Mouse (Mus musculus) hematopoietic stem cell, adult 5-6 weeks (primary cell): Measurements from ENCODE around the gene Olfr1513. TPM values are rescaled to one million over a fixed set of nuclear protein-coding genes. Genes with fewer than 3 reads are reported as not detected.
"Not testable (repeated sequence)": the region's sequence is repeated elsewhere in the genome, so short reads cannot be mapped to it uniquely, and the experiment has no call there.

Source experiments
- ATAC-seq, 2 experiments: fragments of 125-278 bp in 1 of 2; replicated peaks in 1 of 2; 2 replicates each; pipeline ENCODE4 v1.8.0; 2016 to 2017; ENCODE audit warnings: inconsistent platforms in 2 of 2, mild to moderate bottlenecking in 2 of 2, moderate number of reproducible peaks in 2 of 2, low read depth in 1 of 2, moderate TSS enrichment in 1 of 2; ENCODE audit not compliant: low FRiP score in 2 of 2, poor library complexity in 2 of 2, severe bottlenecking in 2 of 2, insufficient read depth in 1 of 2, low TSS enrichment in 1 of 2
- total RNA-seq: library from RNA; stranded (forward); fragments of 172-1452, 232-1000 nt; gene quantifications from 2 replicates; pipeline ENCODE4 v1.2.3, GENCODE M21; 2017

The Olfr1513 gene
- total RNA-seq, 1 experiment from 2014 or later: not detected

GRCm38 (mm10) chr14:52315283-52315780 is 40.9 kb downstream of the Olfr1513 start:
- no peak for ATAC-seq

- no peak for ATAC-seq
Measured at GRCm38 (mm10) chr14:52314808-52315150, 41.4 kb downstream of the Olfr1513 start.

- peak in 1 of 2 experiments; percentile 47; a peak in 1 of 4 replicates for ATAC-seq
Measured at GRCm38 (mm10) chr14:52313931-52314807, 42.0 kb downstream of the Olfr1513 start.

- ATAC-seq: no peak
Measured at GRCm38 (mm10) chr14:52310906-52311305, 45.3 kb downstream of the Olfr1513 start.

GRCm38 (mm10) chr14:52310343-52310742 is 45.9 kb downstream of the Olfr1513 start:
- not testable (repeated sequence) for ATAC-seq

GRCm38 (mm10) chr14:52306100-52306499 is 50.1 kb downstream of the Olfr1513 start:
- ATAC-seq: no peak

- ATAC-seq: peak; percentile 95 to 96
Measured at GRCm38 (mm10) chr14:52304644-52305271, 51.5 kb downstream of the Olfr1513 start, which contains the start of gene Mettl3. Gene Mettl3 (minus strand): TSS chr14:52305128.

- not testable (repeated sequence) for ATAC-seq
Measured at GRCm38 (mm10) chr14:52303517-52303916, 52.7 kb downstream of the Olfr1513 start.

Other genes with a start within 250 kb of the Olfr1513 start
- gene Rpgrip1, start 245.7 kb downstream of the Olfr1513 start, total RNA-seq: 18.8 and 48.5 TPM in 2 replicates
- gene Supt16, start 159.0 kb downstream of the Olfr1513 start, total RNA-seq: 191 and 251 TPM in 2 replicates
- gene Chd8, start 98.6 kb downstream of the Olfr1513 start, total RNA-seq: 78.1 and 88.8 TPM in 2 replicates
- gene Tox4, start 77.3 kb downstream of the Olfr1513 start, total RNA-seq: 55.6 and 59.0 TPM in 2 replicates
- 12.7 and 14.1 TPM in 2 replicates for gene Rab2b, start 76.9 kb downstream of the Olfr1513 start, total RNA-seq
- 60.1 and 97.6 TPM in 2 replicates for gene Mettl3, start 51.3 kb downstream of the Olfr1513 start, total RNA-seq
- 3.4 and 6.2 TPM in 2 replicates for gene Sall2, start 27.6 kb downstream of the Olfr1513 start, total RNA-seq
- not detected in 2 replicates for gene Olfr1512, start 22.8 kb upstream of the Olfr1513 start, total RNA-seq
- not detected in 2 replicates for gene Olfr1511, start 41.0 kb upstream of the Olfr1513 start, total RNA-seq
- gene Olfr1510, start 58.0 kb upstream of the Olfr1513 start, total RNA-seq: not detected in 2 replicates
- gene Olfr1509, start 86.6 kb upstream of the Olfr1513 start, total RNA-seq: not detected in 2 replicates
- gene Olfr1508, start 111.1 kb upstream of the Olfr1513 start, total RNA-seq: not detected in 2 replicates
- gene Olfr1507, start 139.3 kb upstream of the Olfr1513 start, total RNA-seq: not detected in 2 replicates